Mouse (Mus musculus) liver, embryonic 14.5 days (tissue): ENCODE data around the gene Vasn. TPM values are rescaled to one million over a fixed set of nuclear protein-coding genes. Genes with fewer than 3 reads are reported as not detected.

Experiments used
- ATAC-seq: fragments of 200-750 bp; cut with Nextera tagmentation; 2 replicates; pipeline ENCODE4 v1.8.0; 2017; ENCODE audit warnings: moderate number of reproducible peaks, mild to moderate bottlenecking, moderate library complexity; ENCODE audit not compliant: insufficient read depth
- DNase-seq, 3 experiments: peaks; one replicate each; pipeline ENCODE4 v3.0.0-alpha.2; 2012 to 2013; ENCODE audit warnings: low read depth in 3 of 3, low spot score in 3 of 3
- H3K27ac ChIP-seq: fragments of 300-500 bp; sonication (generic); 2 replicates; pipeline ENCODE4 v1.5.1; 2014; ENCODE audit warnings: moderate library complexity, mild to moderate bottlenecking, control low read depth, inconsistent platforms
- H3K27me3 ChIP-seq: fragments of 300-500 bp; sonication (generic); 2 replicates; pipeline ENCODE4 v1.6.1; 2014; ENCODE audit warnings: mild to moderate bottlenecking, low read length, moderate library complexity; ENCODE audit not compliant: control insufficient read depth, insufficient read depth
- H3K36me3 ChIP-seq: fragments of 300-500 bp; sonication (generic); replicated peaks from 2 replicates; pipeline ENCODE4 v1.6.1; 2014; ENCODE audit warnings: low read depth; ENCODE audit not compliant: control insufficient read depth, insufficient read depth
- H3K4me1 ChIP-seq, 2 experiments: fragments of 200-500 bp in 1 of 2; fragments of 300-500 bp in 1 of 2; sonication (generic) in 1 of 2; replicated peaks; 2 replicates each; pipeline ENCODE4 v1.6.1; 2012 to 2014; ENCODE audit warnings: antibody characterized with exemption in 1 of 2, inconsistent platforms in 1 of 2, low read length in 1 of 2; ENCODE audit not compliant: control insufficient read depth in 2 of 2, insufficient read depth in 2 of 2
- H3K4me2 ChIP-seq: fragments of 300-500 bp; sonication (generic); 2 replicates; pipeline ENCODE4 v1.6.1; 2014; ENCODE audit warnings: low read depth, mild to moderate bottlenecking, control low read depth, moderate library complexity
- H3K4me3 ChIP-seq, 2 experiments: fragments of 200-500 bp in 1 of 2; fragments of 300-500 bp in 1 of 2; sonication (generic) in 1 of 2; 2 replicates each; pipeline ENCODE4 v1.5.1; 2012 to 2014; ENCODE audit warnings: low read depth in 2 of 2, low read length in 2 of 2, mild to moderate bottlenecking in 2 of 2, control low read depth in 1 of 2, inconsistent platforms in 1 of 2, moderate library complexity in 1 of 2; ENCODE audit not compliant: insufficient read depth in 1 of 2
- H3K9ac ChIP-seq: fragments of 300-500 bp; sonication (generic); replicated peaks from 2 replicates; pipeline ENCODE4 v1.6.1; 2014; ENCODE audit warnings: mild to moderate bottlenecking, control low read depth, moderate library complexity
- H3K9me3 ChIP-seq: fragments of 300-500 bp; sonication (generic); 2 replicates; pipeline ENCODE4 v1.6.1; 2016; ENCODE audit warnings: low read length, mixed read lengths; ENCODE audit not compliant: control insufficient read depth
- CTCF ChIP-seq: IDR thresholded peaks from 2 replicates; pipeline ENCODE4 v1.5.1; 2016; ENCODE audit warnings: antibody characterized with exemption, low read depth, control low read depth
- EP300 ChIP-seq: IDR thresholded peaks from 2 replicates; pipeline ENCODE4 v1.6.1; 2016; ENCODE audit warnings: antibody characterized with exemption, low read depth
- WGBS: fragments of 180-500 bp; shearing (Covaris S2); extraction: QIAGEN DNeasy Blood & Tissue Kit; methylation state at CpG from one replicate; pipeline ENCODE4 v1.1.7; 2014; ENCODE audit not compliant: insufficient replicate concordance; 5-methylcytosine and 5-hydroxymethylcytosine counted together
- polyA plus RNA-seq, 2 experiments: library from polyadenylated mRNA; depleted of rRNA in 1 of 2; stranded (reverse) in 1 of 2; unstranded in 1 of 2; fragments of >200 nt; fragmentation: Nextera tagmentation in 1 of 2; extraction: Ambion mirVana in 1 of 2; gene quantifications; 2 replicates each; pipeline versions ENCODE4 v1.2.1 to v1.2.3; 2012 to 2014

The Vasn gene
- polyA plus RNA-seq, 2 experiments, result 1.2 to 2.5 TPM

DNA sequence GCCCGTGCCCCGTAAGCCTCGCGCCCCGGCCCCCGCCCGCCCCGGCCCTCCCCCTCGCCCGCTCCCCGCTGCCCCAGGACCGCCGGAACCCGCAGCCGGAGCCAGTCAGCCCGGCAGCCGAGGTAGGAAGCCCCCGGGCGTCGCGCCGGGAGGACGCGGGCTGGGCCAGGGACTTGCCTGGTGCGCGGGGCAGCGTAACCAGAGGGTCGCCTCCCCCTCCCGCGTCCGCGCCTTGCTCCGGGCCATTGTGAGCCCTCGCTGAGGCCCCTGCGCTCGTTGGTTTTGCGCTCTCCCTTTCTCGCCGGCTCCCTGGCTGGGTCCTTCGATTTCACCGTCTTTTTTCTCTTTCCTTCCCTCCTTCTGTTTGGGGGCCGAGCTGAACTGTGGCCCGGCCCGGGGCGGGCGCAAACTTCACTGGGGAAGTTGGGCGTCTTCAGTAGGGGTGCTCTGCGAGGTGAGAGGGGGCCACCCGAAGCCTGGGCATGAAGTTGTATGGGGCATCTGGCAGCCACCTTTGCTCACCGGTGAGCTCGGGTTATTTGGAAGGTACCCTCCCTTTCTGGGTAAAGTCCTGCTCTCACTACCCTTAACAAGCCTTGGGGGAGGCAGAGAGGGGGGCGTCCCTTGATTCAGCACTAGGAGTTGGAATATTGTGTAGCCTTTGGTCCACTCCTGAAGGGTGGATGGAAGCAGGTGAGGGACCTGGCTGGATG, 44.8 kb upstream of the Vasn start:
- DNase-seq, result no peak
- WGBS, result 1% methylated on average over 52 of the region's 52 CpGs
- ATAC-seq, result no peak
- peak overlapping the region; percentile 61 for H3K4me2 ChIP-seq
- H3K9me3 ChIP-seq, result no peaks in the 10 kb centered on the region
- H3K36me3 ChIP-seq, result no peaks in the 10 kb centered on the region
- TF ChIP-seq CTCF (no peak), EP300 (no peak)
- H3K27me3 ChIP-seq, result peaks cover 46% of the 10 kb centered on the region
- peak overlapping the region; percentile 35 for H3K9ac ChIP-seq
- H3K27ac ChIP-seq, result no peak overlapping the region
- H3K4me1 ChIP-seq, result no peaks in the 10 kb centered on the region; a peak in 1 of 4 replicates
- H3K4me3 ChIP-seq, result peak overlapping the region; percentile 53 to 54

DNA sequence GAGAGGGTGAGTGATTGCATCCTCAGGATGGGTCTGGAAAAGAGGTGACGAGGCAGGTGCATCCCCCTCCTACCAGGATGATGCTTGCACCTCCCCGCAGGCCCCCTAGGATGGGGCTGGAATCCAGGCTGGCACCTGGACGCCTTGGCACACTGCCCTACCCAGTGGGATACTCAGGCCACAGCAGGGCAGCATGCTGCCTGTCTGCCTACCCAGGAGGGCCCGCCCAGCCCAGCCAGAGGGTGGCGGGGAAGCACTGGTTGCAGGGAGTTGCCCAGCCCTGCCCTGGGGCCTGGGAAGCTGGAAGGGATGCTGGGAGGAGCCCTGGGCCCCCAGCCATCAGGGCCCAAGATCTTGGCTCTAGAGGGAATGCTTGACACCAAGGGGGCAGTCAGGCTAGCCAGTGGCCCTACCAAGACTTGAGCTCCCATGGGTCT, 44.2 kb upstream of the Vasn start:
- WGBS, result 33% methylated on average over 5 of the region's 5 CpGs
- no peak overlapping the region for H3K27ac ChIP-seq
- no peaks in the 10 kb centered on the region for H3K36me3 ChIP-seq
- no peaks in the 10 kb centered on the region; a peak in 1 of 4 replicates for H3K4me1 ChIP-seq
- peaks cover 46% of the 10 kb centered on the region for H3K27me3 ChIP-seq
- H3K4me3 ChIP-seq, result peak overlapping the region; percentile 53 to 54
- no peaks in the 10 kb centered on the region for H3K9me3 ChIP-seq
- no peak for TF ChIP-seq CTCF
- TF ChIP-seq EP300, result no peak
- DNase-seq (no peak), ATAC-seq (no peak)
- no peak overlapping the region for H3K9ac ChIP-seq
- peak overlapping the region; percentile 61 for H3K4me2 ChIP-seq

DNA sequence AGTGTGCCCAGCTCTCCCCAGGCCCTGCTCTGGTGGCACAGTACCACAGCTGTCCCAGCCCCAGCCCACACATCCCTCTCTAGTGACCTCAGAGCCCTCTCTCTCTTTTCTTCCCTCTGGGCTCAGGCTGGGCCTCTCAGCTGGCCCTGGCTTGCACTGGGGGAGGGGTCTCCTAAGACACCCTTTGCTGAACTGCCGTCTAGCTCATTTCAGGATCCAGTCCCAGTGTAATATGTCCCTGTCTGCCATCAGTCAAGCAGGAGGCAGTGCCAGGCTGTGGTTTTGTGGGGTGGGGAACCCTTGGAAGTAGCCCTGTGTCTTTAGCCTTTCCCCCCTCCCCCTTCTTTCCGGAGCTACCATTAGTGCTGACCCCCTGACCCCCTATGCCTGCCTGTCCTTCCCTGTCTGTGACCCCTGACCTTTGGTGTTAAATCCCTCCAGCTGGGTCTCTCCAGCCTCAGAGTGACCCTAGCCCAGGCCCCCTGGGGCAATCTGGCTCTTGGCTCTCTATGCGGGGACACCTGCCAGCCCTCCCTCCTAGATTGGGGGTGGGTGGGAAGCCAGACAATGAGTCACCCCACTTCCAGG, 43.5 kb upstream of the Vasn start:
- Histone ChIP-seq H3K4me1 (no peaks in the 10 kb centered on the region; a peak in 1 of 4 replicates), H3K27ac (no peak overlapping the region), H3K9ac (no peak overlapping the region), H3K4me2 (peak overlapping the region; percentile 61), H3K9me3 (no peaks in the 10 kb centered on the region), H3K4me3 (peak overlapping the region in 1 of 2 experiments; percentile 0; a peak in 1 of 4 replicates), H3K36me3 (no peaks in the 10 kb centered on the region), H3K27me3 (peaks cover 46% of the 10 kb centered on the region)
- ATAC-seq (no peak), DNase-seq (no peak)
- 51% methylated on average over 3 of the region's 3 CpGs for WGBS
- TF ChIP-seq CTCF (no peak), EP300 (no peak)

DNA sequence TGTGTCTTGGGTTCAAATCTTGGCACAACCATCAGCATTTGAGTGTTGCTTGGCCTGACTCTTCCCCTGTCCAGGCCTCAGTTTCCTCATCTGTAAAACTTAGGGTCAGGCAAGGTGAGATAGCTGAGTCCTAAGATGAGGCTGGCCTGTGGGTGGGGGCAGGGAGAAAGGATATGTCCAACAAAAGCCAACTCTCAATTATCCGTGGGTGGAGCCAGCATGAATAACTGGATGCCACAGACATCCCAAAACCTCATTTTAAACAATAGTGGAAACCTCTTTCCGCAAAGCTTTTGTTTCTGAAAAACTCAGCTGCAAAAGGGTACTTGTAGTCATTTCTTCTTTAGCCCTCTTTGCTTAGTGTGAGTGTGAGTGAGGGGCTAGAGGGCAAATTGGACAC, 42.9 kb upstream of the Vasn start:
- no peak overlapping the region for H3K4me3 ChIP-seq
- no peaks in the 10 kb centered on the region; a peak in 1 of 4 replicates for H3K4me1 ChIP-seq
- DNase-seq (no peak), ATAC-seq (no peak)
- H3K4me2 ChIP-seq, result no peak overlapping the region
- TF ChIP-seq CTCF (no peak), EP300 (no peak)
- 52% methylated on average over 2 of the region's 2 CpGs for WGBS
- no peaks in the 10 kb centered on the region for H3K9me3 ChIP-seq
- peaks cover 46% of the 10 kb centered on the region for H3K27me3 ChIP-seq
- H3K36me3 ChIP-seq, result no peaks in the 10 kb centered on the region
- no peak overlapping the region for H3K9ac ChIP-seq
- H3K27ac ChIP-seq, result no peak overlapping the region

DNA sequence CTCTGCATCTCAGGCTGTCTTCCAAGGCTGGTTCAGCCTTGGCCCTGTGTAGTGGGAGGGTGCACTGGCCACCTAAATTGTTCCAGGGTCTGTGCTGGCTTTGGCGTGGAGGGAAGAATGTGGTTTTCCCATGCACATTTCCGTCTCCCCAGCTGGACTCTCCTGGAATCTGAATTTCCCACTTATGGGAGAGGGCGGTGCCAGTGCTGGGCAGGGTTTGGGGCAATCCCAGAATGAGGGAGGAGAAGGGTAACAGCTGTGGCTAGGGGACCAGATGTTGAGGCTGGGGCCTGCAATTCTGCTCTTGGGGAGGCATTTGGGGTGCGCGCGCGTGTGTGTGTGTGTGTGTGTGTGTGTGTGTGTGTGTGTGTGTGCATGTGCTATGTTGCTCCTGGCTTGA, 42.4 kb upstream of the Vasn start:
- Histone ChIP-seq H3K9ac (no peak overlapping the region), H3K36me3 (no peaks in the 10 kb centered on the region), H3K4me2 (no peak overlapping the region), H3K4me3 (no peak overlapping the region), H3K4me1 (peaks cover 0 to 2% of the 10 kb centered on the region in 2 experiments; a peak in 1 of 4 replicates), H3K27ac (no peak overlapping the region), H3K9me3 (no peaks in the 10 kb centered on the region), H3K27me3 (peaks cover 43% of the 10 kb centered on the region)
- ATAC-seq, result no peak
- TF ChIP-seq EP300 (no peak), CTCF (no peak)
- no peak for DNase-seq
- WGBS, result 65% methylated on average over 7 of the region's 7 CpGs
